Mouse (Mus musculus) liver, postnatal 0 days (tissue): ENCODE measurements around the gene March5. TPM values are rescaled to one million over a fixed set of nuclear protein-coding genes. Genes with fewer than 3 reads are reported as not detected.

ENCODE experiments used
- ATAC-seq: fragments of 200-750 bp; cut with Nextera tagmentation; 2 replicates; pipeline ENCODE4 v1.8.0; 2017; ENCODE audit warnings: mild to moderate bottlenecking, moderate library complexity
- DNase-seq: peaks from one replicate; pipeline ENCODE4 v3.0.0-alpha.2; 2016
- H3K27ac ChIP-seq: fragments of 300-500 bp; sonication (generic); 2 replicates; pipeline ENCODE4 v1.5.1; 2014; ENCODE audit warnings: antibody characterized with exemption, moderate library complexity, mild to moderate bottlenecking, low read depth
- H3K27me3 ChIP-seq: fragments of 300-500 bp; sonication (generic); 2 replicates; pipeline ENCODE4 v1.6.1; 2014; ENCODE audit warnings: low read length, control low read depth, mixed read lengths; ENCODE audit not compliant: insufficient read depth
- H3K36me3 ChIP-seq: fragments of 300-500 bp; sonication (generic); replicated peaks from 2 replicates; pipeline ENCODE4 v1.6.1; 2014; ENCODE audit warnings: mild to moderate bottlenecking, control low read depth, low read length, moderate library complexity, mixed read lengths; ENCODE audit not compliant: insufficient read depth
- H3K4me1 ChIP-seq: fragments of 300-500 bp; sonication (generic); 2 replicates; pipeline ENCODE4 v1.6.1; 2014; ENCODE audit warnings: antibody characterized with exemption, mild to moderate bottlenecking, control low read depth; ENCODE audit not compliant: insufficient read depth
- H3K4me2 ChIP-seq: fragments of 300-500 bp; sonication (generic); 2 replicates; pipeline ENCODE4 v1.6.1; 2014; ENCODE audit warnings: low read depth, mild to moderate bottlenecking, low read length, moderate library complexity, mixed read lengths
- H3K4me3 ChIP-seq: fragments of 300-500 bp; sonication (generic); 2 replicates; pipeline ENCODE4 v1.5.1; 2014; ENCODE audit warnings: low read depth, low read length
- H3K9ac ChIP-seq: fragments of 300-500 bp; sonication (generic); replicated peaks from 2 replicates; pipeline ENCODE4 v1.6.1; 2014; ENCODE audit warnings: mild to moderate bottlenecking, moderate library complexity
- H3K9me3 ChIP-seq: fragments of 300-500 bp; sonication (generic); 2 replicates; pipeline ENCODE4 v1.6.1; 2016; ENCODE audit warnings: mild to moderate bottlenecking, control low read depth, low read length, mixed read lengths
- CTCF ChIP-seq: sonication (generic); IDR thresholded peaks from 2 replicates; pipeline ENCODE4 v1.5.1; 2016; ENCODE audit warnings: antibody characterized with exemption, low read depth
- EP300 ChIP-seq: IDR thresholded peaks from 2 replicates; pipeline ENCODE4 v1.6.1; 2016; ENCODE audit warnings: antibody characterized with exemption, low read depth, mild to moderate bottlenecking
- WGBS: fragments of 180-500 bp; shearing (Covaris S2); extraction: QIAGEN DNeasy Blood & Tissue Kit; methylation state at CpG from one replicate; pipeline ENCODE4 v1.1.7; 2014; ENCODE audit not compliant: insufficient replicate concordance; 5-methylcytosine and 5-hydroxymethylcytosine counted together
- polyA plus RNA-seq: library from polyadenylated mRNA; unstranded; fragments of >200 nt; fragmentation: Nextera tagmentation; extraction: Ambion mirVana; gene quantifications from 2 replicates; pipeline ENCODE4 v1.2.1, GENCODE M21; 2015

March5 gene
- polyA plus RNA-seq: 119 and 126 TPM in 2 replicates

DNA sequence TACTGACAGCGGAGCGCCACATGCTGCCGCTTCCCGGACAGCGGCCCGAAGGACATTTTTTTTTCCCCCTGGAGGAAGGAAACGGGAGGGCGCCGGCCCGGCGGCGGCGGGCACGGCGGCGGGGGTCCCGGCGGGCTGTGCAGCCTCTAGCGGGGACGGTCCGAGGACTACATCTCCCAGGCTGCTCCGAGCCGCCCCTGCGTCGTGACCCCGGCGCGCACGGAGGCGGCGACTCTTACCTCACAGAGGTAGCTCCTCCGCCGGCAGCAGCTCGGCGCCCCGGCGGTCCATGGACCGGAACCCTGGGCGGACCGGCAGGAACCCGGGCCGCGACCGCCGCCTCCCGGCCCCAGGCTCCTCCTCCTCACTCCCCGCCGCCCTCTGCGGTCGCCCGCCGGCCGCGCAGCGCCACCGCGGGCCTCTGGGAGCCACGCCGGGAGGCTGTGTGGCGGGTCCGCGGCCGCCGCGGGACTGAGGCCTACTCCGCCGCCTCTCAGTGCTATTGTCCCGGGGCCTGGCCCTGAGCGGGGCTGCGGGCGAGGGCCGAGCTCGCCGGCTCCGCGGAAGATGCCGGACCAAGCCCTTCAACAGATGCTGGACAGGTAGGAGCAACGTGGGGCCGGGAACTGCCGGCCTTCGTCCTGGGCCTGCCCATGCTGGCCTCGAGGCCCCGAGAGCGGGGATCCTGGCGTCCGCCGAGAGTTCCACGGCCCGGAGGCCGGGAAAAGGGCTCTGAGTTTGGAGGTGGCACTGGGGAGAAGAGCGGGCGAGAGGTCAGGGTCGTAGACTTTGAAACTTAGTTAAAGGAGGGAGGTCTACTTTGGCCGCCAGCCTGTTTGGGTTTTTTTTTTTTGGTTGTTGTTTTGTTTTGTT lies at the start of gene March5:
March5 (plus strand) TSS at position 241 of the 873 bp plus-strand sequence.
- Histone ChIP-seq H3K9me3 (no peaks in the 10 kb centered on the region), H3K9ac (peak within 1 kb of the TSS; percentile 100), H3K27ac (peak within 1 kb of the TSS; percentile 100), H3K4me2 (peak within 1 kb of the TSS; percentile 98), H3K4me3 (peak within 1 kb of the TSS; percentile 100), H3K4me1 (peaks cover 25% of the 10 kb centered on the region), H3K36me3 (peaks cover 25% of the 10 kb centered on the region), H3K27me3 (no peaks in the 10 kb centered on the region)
- ATAC-seq: peak; percentile 87
- DNase-seq: peak; percentile 90
- under 1% methylated on average over 57 of the region's 94 CpGs for WGBS
- no peak for TF ChIP-seq EP300
- TF ChIP-seq CTCF: peak; percentile 26

DNA sequence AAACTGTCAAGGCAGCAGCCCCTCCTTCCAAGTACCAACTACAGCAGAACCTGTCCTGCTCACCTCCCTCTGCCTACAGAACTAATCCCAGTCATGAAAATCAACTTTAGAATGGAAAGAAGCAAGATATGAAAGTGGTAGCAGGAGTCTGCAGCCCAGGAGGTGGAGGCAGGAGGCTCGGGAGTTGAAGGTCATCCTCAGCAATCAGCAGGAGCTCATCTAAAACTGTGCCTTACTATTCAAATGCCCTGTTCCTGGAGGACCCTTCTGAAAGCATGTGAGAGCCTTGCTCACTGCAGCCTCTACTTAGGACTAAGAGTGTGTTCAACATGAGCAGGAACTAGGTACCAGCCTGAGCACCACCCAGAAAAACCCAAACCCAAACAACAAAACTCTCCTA lies 35.2 kb upstream of the March5 start:
- ATAC-seq: no peak
- Histone ChIP-seq H3K9me3 (no peaks in the 10 kb centered on the region), H3K36me3 (no peaks in the 10 kb centered on the region), H3K4me3 (no peak overlapping the region), H3K4me2 (peak overlapping the region; percentile 99; the same call in 1 of the 2 replicates), H3K4me1 (peaks cover 22% of the 10 kb centered on the region), H3K9ac (no peak overlapping the region; the same call in 1 of the 2 replicates), H3K27ac (0 out of 2 replicates have a peak overlapping the region, but pooled peaks have one; percentile 29), H3K27me3 (peaks cover 31% of the 10 kb centered on the region)
- no peak for TF ChIP-seq CTCF
- no peak for TF ChIP-seq EP300
- no peak for DNase-seq
- WGBS: 70% methylated on average over 1 of the region's 1 CpGs

DNA sequence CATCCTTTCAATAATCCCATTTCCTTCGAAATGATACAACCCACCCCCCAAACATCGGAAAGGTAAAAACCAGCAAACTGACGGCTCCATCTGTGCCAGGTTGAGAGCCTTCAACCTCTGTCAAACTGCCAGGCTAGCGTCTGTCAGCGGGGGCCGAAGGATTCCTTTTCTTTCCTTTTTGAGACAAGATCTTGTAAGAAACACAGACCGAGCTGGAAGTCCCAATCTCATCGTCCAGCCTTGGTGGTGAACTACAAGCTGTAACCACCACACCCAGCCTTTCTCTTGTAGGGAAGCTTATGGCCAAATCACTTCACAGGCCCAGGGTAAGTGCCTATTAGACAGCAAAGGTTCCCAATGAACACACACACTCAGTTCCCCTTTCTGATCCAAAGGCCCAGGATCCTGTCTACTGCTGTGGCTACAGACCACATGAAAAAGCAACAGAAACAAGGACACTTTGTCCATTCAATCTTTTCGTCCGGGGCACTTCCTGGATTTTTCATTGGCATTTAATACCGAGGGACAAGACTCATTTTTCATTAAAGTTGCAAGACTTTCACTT lies 34.7 kb upstream of the March5 start:
- ATAC-seq (no peak), DNase-seq (no peak)
- Histone ChIP-seq H3K36me3 (no peaks in the 10 kb centered on the region), H3K9me3 (no peaks in the 10 kb centered on the region), H3K4me1 (peaks cover 22% of the 10 kb centered on the region), H3K9ac (no peak overlapping the region), H3K4me3 (0 out of 2 replicates have a peak overlapping the region, but pooled peaks have one; percentile 79), H3K27ac (peak overlapping the region; percentile 90), H3K4me2 (peak overlapping the region; percentile 99), H3K27me3 (peaks cover 32% of the 10 kb centered on the region)
- TF ChIP-seq CTCF (no peak), EP300 (no peak)
- WGBS: 74% methylated on average over 11 of the region's 11 CpGs

DNA sequence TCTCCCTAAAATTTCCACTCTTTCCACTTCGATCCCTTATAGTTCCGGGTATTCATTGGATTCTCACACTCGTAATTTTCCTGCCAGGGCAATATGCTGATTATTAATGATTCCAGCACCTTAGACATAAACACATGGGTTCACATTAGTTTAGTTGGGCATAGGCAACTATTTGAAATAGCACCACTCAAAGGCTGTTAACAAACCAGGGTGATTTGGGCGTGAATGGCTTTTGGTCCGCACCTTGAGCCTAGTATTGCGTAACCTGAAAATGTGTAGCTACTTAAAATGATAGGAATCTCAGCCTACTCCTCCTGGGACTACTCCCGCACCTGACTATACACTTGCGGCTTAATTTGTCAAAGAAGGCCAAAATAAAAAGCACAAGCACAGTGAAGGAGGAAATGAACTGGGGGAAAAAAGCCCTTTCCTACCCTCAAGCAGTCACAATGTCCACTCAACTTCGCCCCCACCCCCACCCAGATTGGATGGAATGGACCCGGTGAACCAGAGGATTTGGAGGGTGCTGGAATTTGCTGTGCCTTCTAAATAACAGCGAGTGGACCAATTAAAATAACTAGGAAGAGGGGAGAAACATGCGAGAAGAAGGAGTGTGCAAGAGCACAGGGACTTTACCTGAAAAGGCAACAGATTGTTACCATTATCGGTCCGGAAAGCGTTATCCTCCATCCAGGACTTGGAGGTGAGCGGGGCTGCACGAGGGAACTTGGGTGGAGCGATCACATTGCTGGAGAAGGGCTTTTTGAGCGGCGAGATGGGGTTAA lies 33.8 kb upstream of the March5 start:
- H3K9me3 ChIP-seq: no peaks in the 10 kb centered on the region
- H3K36me3 ChIP-seq: no peaks in the 10 kb centered on the region
- peak overlapping the region; percentile 79 for H3K4me3 ChIP-seq
- peaks cover 32% of the 10 kb centered on the region for H3K27me3 ChIP-seq
- peak overlapping the region; percentile 90 for H3K27ac ChIP-seq
- peaks cover 28% of the 10 kb centered on the region for H3K4me1 ChIP-seq
- H3K9ac ChIP-seq: peak overlapping the region; percentile 79
- ATAC-seq (peak; percentile 22; the same call in 1 of the 2 replicates), DNase-seq (no peak)
- peak overlapping the region; percentile 99 for H3K4me2 ChIP-seq
- WGBS: 30% methylated on average over 20 of the region's 20 CpGs
- TF ChIP-seq EP300 (no peak), CTCF (no peak)

DNA sequence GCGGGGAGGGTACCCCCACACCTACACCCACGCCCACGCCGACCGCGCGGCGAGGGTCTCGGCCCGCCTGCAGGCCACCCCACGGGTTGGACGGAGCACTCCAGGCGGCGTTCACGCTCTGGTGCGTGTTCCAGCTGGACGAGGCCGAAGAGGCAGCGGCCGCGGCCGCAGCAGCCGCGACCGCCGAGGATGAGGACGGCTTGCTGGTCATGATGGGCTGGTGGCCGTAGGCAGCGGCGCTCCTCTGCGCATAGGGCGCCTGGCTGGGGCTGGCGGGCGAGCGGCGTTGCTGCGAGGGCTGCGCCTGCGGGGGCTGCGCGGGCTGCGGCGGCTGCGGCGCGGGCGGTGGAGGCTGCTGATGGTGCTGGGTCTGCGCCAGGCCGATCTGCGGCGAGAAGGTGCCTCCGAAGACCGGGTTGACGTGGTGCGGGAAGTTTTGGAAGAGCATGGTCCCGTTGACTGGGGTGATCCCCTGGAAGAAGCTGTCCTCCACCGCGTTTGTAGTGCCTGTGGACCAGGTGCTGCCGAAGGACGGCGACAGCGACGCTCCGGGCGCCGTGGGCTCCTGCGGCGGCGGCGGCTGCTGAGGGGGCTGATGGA lies 33.1 kb upstream of the March5 start:
- H3K27me3 ChIP-seq: peaks cover 32% of the 10 kb centered on the region
- H3K27ac ChIP-seq: peak overlapping the region; percentile 90
- TF ChIP-seq EP300 (no peak), CTCF (no peak)
- no peaks in the 10 kb centered on the region for H3K36me3 ChIP-seq
- peak overlapping the region; percentile 79 for H3K4me3 ChIP-seq
- DNase-seq: peak; percentile 46
- ATAC-seq: peak; percentile 5; the same call in 1 of the 2 replicates
- peak overlapping the region; percentile 99 for H3K4me2 ChIP-seq
- H3K9ac ChIP-seq: peak overlapping the region; percentile 79
- 1% methylated on average over 53 of the region's 70 CpGs for WGBS
- H3K4me1 ChIP-seq: peaks cover 35% of the 10 kb centered on the region
- no peaks in the 10 kb centered on the region for H3K9me3 ChIP-seq
